Mouse (Mus musculus): ENCODE measurements at regions not wholly inside any gene's neighbourhood (a gene's known extent, or its start where the extent isn't known, plus 50 kb on each side); places are given as distances from the start of the nearest gene placed in this dataset.

GRCm38 (mm10) chr14:9284976-9285605 is 619.1 kb upstream of the 4930452B06Rik start:
- Histone ChIP-seq H3K27ac (no peak overlapping the region), H3K27me3 (no peaks in the 10 kb centered on the region), H3K4me1 (no peaks in the 10 kb centered on the region), H3K4me2 (replicated peaks) (no peak overlapping the region), H3K9ac (no peak overlapping the region), H3K4me3 (no peak overlapping the region), H3K9me3 (replicated peaks) (no peaks in the 10 kb centered on the region), H3K36me3 (no peaks in the 10 kb centered on the region)
- 71% methylated on average over 2 of the region's 2 CpGs for WGBS
- no peak for ATAC-seq (ENCODE audit: low FRiP score)

GRCm38 (mm10) chr14:9267282-9268091 is 601.4 kb upstream of the 4930452B06Rik start:
- H3K9ac ChIP-seq: no peak overlapping the region
- no peak for ATAC-seq (ENCODE audit: low FRiP score)
- no peaks in the 10 kb centered on the region for H3K27me3 ChIP-seq
- WGBS: 74% methylated on average over 14 of the region's 14 CpGs
- no peak overlapping the region for H3K27ac ChIP-seq
- no peaks in the 10 kb centered on the region for H3K9me3 ChIP-seq (replicated peaks)
- no peaks in the 10 kb centered on the region for H3K4me1 ChIP-seq
- no peak overlapping the region for H3K4me3 ChIP-seq
- no peak overlapping the region for H3K4me2 ChIP-seq (replicated peaks)
- H3K36me3 ChIP-seq: no peaks in the 10 kb centered on the region

GRCm38 (mm10) chr14:9252017-9252416 is 586.0 kb upstream of the 4930452B06Rik start:
- 75% methylated on average over 1 of the region's 1 CpGs for WGBS

GRCm38 (mm10) chr14:9245266-9245665 is 579.2 kb upstream of the 4930452B06Rik start:
- ATAC-seq (ENCODE audit: low FRiP score): no peak
- Histone ChIP-seq H3K27me3 (no peaks in the 10 kb centered on the region), H3K4me3 (no peak overlapping the region), H3K36me3 (no peaks in the 10 kb centered on the region), H3K27ac (no peak overlapping the region), H3K9me3 (replicated peaks) (no peaks in the 10 kb centered on the region), H3K9ac (no peak overlapping the region), H3K4me2 (replicated peaks) (no peak overlapping the region), H3K4me1 (0 out of 2 replicates have a peak, but pooled peaks cover 3% of the 10 kb centered on the region)
- WGBS: 37% methylated on average over 1 of the region's 1 CpGs

More at GRCm38 (mm10) chr14:9252017-9252416, 586.0 kb upstream of the 4930452B06Rik start:
- H3K4me3 ChIP-seq: no peak overlapping the region
- no peak overlapping the region for H3K27ac ChIP-seq
- H3K4me1 ChIP-seq: no peaks in the 10 kb centered on the region
- H3K9me3 ChIP-seq (replicated peaks): no peaks in the 10 kb centered on the region
- H3K4me2 ChIP-seq (replicated peaks): no peak overlapping the region
- no peak for ATAC-seq (ENCODE audit: low FRiP score)
- H3K9ac ChIP-seq: no peak overlapping the region
- H3K27me3 ChIP-seq: no peaks in the 10 kb centered on the region
- H3K36me3 ChIP-seq: no peaks in the 10 kb centered on the region

- Histone ChIP-seq H3K27me3 (no peaks in the 10 kb centered on the region), H3K9ac (no peak overlapping the region), H3K4me2 (replicated peaks) (no peak overlapping the region), H3K9me3 (replicated peaks) (no peaks in the 10 kb centered on the region), H3K36me3 (no peaks in the 10 kb centered on the region), H3K4me3 (no peak overlapping the region), H3K4me1 (0 out of 2 replicates have a peak, but pooled peaks cover 3% of the 10 kb centered on the region), H3K27ac (no peak overlapping the region)
- no peak for ATAC-seq (ENCODE audit: low FRiP score)
Measured at GRCm38 (mm10) chr14:9243336-9243735, 577.3 kb upstream of the 4930452B06Rik start.

GRCm38 (mm10) chr14:9242118-9242517 is 576.1 kb upstream of the 4930452B06Rik start:
- no peak overlapping the region for H3K4me3 ChIP-seq
- ATAC-seq (ENCODE audit: low FRiP score): no peak
- H3K9me3 ChIP-seq (replicated peaks): no peaks in the 10 kb centered on the region
- H3K27ac ChIP-seq: no peak overlapping the region
- 44% methylated on average over 2 of the region's 2 CpGs for WGBS
- H3K4me1 ChIP-seq: 0 out of 2 replicates have a peak, but pooled peaks cover 3% of the 10 kb centered on the region
- H3K9ac ChIP-seq: no peak overlapping the region
- no peaks in the 10 kb centered on the region for H3K27me3 ChIP-seq
- H3K4me2 ChIP-seq (replicated peaks): no peak overlapping the region
- no peaks in the 10 kb centered on the region for H3K36me3 ChIP-seq

- H3K9ac ChIP-seq: no peak overlapping the region
- WGBS: 78% methylated on average over 6 of the region's 6 CpGs
- H3K4me1 ChIP-seq: no peaks in the 10 kb centered on the region
- H3K36me3 ChIP-seq: no peaks in the 10 kb centered on the region
- H3K4me3 ChIP-seq: no peak overlapping the region
- ATAC-seq (ENCODE audit: low FRiP score): no peak
- no peak overlapping the region for H3K27ac ChIP-seq
- no peaks in the 10 kb centered on the region for H3K27me3 ChIP-seq
- no peaks in the 10 kb centered on the region for H3K9me3 ChIP-seq (replicated peaks)
- H3K4me2 ChIP-seq (replicated peaks): no peak overlapping the region
Measured at GRCm38 (mm10) chr14:9227670-9228069, 561.6 kb upstream of the 4930452B06Rik start.

- Histone ChIP-seq H3K27me3 (no peaks in the 10 kb centered on the region), H3K9me3 (replicated peaks) (no peaks in the 10 kb centered on the region), H3K4me3 (no peak overlapping the region), H3K9ac (no peak overlapping the region), H3K4me2 (replicated peaks) (no peak overlapping the region), H3K27ac (no peak overlapping the region), H3K36me3 (no peaks in the 10 kb centered on the region), H3K4me1 (no peaks in the 10 kb centered on the region)
- 92% methylated on average over 2 of the region's 2 CpGs for WGBS
- no peak for ATAC-seq (ENCODE audit: low FRiP score)
Measured at GRCm38 (mm10) chr14:9200246-9200645, 534.2 kb upstream of the 4930452B06Rik start.

- H3K4me1 ChIP-seq: no peaks in the 10 kb centered on the region
- H3K27me3 ChIP-seq: no peaks in the 10 kb centered on the region
- no peak overlapping the region for H3K4me3 ChIP-seq
- H3K27ac ChIP-seq: no peak overlapping the region
- H3K9ac ChIP-seq: no peak overlapping the region
- ATAC-seq (ENCODE audit: low FRiP score): no peak
- H3K36me3 ChIP-seq: no peaks in the 10 kb centered on the region
- H3K9me3 ChIP-seq (replicated peaks): no peaks in the 10 kb centered on the region
- H3K4me2 ChIP-seq (replicated peaks): no peak overlapping the region
- 76% methylated on average over 4 of the region's 4 CpGs for WGBS
Measured at GRCm38 (mm10) chr14:9192122-9192769, 526.2 kb upstream of the 4930452B06Rik start.

GRCm38 (mm10) chr14:9191664-9192063 is 525.6 kb upstream of the 4930452B06Rik start:
- ATAC-seq (ENCODE audit: low FRiP score): no peak
- 80% methylated on average over 3 of the region's 3 CpGs for WGBS
- Histone ChIP-seq H3K36me3 (no peaks in the 10 kb centered on the region), H3K4me3 (no peak overlapping the region), H3K27ac (no peak overlapping the region), H3K4me2 (replicated peaks) (no peak overlapping the region), H3K9me3 (replicated peaks) (no peaks in the 10 kb centered on the region), H3K9ac (no peak overlapping the region), H3K4me1 (no peaks in the 10 kb centered on the region), H3K27me3 (no peaks in the 10 kb centered on the region)

GRCm38 (mm10) chr14:9161336-9161735 is 495.3 kb upstream of the 4930452B06Rik start:
- Histone ChIP-seq H3K9me3 (replicated peaks) (no peaks in the 10 kb centered on the region), H3K4me1 (no peaks in the 10 kb centered on the region), H3K4me2 (replicated peaks) (no peak overlapping the region), H3K9ac (no peak overlapping the region), H3K4me3 (no peak overlapping the region), H3K27me3 (no peaks in the 10 kb centered on the region), H3K36me3 (no peaks in the 10 kb centered on the region), H3K27ac (no peak overlapping the region)
- 93% methylated on average over 2 of the region's 2 CpGs for WGBS
- no peak for ATAC-seq (ENCODE audit: low FRiP score)

GRCm38 (mm10) chr14:9157941-9158340 is 491.9 kb upstream of the 4930452B06Rik start:
- H3K27ac ChIP-seq: no peak overlapping the region
- WGBS: 76% methylated on average over 3 of the region's 3 CpGs

More at GRCm38 (mm10) chr14:9157941-9158340, 491.9 kb upstream of the 4930452B06Rik start:
- H3K4me3 ChIP-seq: no peak overlapping the region
- ATAC-seq (ENCODE audit: low FRiP score): no peak
- H3K9me3 ChIP-seq (replicated peaks): no peaks in the 10 kb centered on the region
- H3K4me2 ChIP-seq (replicated peaks): no peak overlapping the region
- H3K4me1 ChIP-seq: no peaks in the 10 kb centered on the region
- H3K36me3 ChIP-seq: no peaks in the 10 kb centered on the region
- no peaks in the 10 kb centered on the region for H3K27me3 ChIP-seq
- H3K9ac ChIP-seq: no peak overlapping the region
